Mouse (Mus musculus): Measurements from ENCODE around the gene Sprtn. TPM values are rescaled to one million over a fixed set of nuclear protein-coding genes. Genes with fewer than 3 reads are reported as not detected.

Gene Sprtn
- polyA plus RNA-seq, 1 experiment from 2014 or later, result 9.6 TPM

GRCm38 (mm10) chr8:124909936-124910335, 12.2 kb downstream of the Sprtn start:
- H3K27me3 ChIP-seq (replicated peaks), result no peaks in the 10 kb centered on the region
- no peak overlapping the region for H3K4me2 ChIP-seq
- H3K4me3 ChIP-seq (replicated peaks), result no peak overlapping the region
- H3K9ac ChIP-seq, result no peak overlapping the region
- no peak overlapping the region for H3K27ac ChIP-seq
- WGBS, result 95% methylated on average over 16 of the region's 16 CpGs
- ATAC-seq (ENCODE audit: insufficient read depth, low FRiP score, low read depth), result no peak
- H3K4me1 ChIP-seq, result no peaks in the 10 kb centered on the region
- H3K36me3 ChIP-seq, result peaks cover 56% of the 10 kb centered on the region
- no peaks in the 10 kb centered on the region for H3K9me3 ChIP-seq

GRCm38 (mm10) chr8:124910349-124910748, 12.7 kb downstream of the Sprtn start:
- WGBS, result 80% methylated on average over 10 of the region's 10 CpGs
- H3K4me3 ChIP-seq (replicated peaks), result no peak overlapping the region
- H3K4me1 ChIP-seq, result no peaks in the 10 kb centered on the region
- H3K36me3 ChIP-seq, result peaks cover 60% of the 10 kb centered on the region
- H3K4me2 ChIP-seq, result no peak overlapping the region
- H3K9ac ChIP-seq, result no peak overlapping the region
- H3K9me3 ChIP-seq, result no peaks in the 10 kb centered on the region
- ATAC-seq (ENCODE audit: insufficient read depth, low FRiP score, low read depth), result no peak
- H3K27ac ChIP-seq, result no peak overlapping the region
- no peaks in the 10 kb centered on the region for H3K27me3 ChIP-seq (replicated peaks)

- Histone ChIP-seq H3K36me3 (peaks cover 50% of the 10 kb centered on the region), H3K9ac (no peak overlapping the region), H3K9me3 (no peaks in the 10 kb centered on the region), H3K27ac (no peak overlapping the region), H3K4me1 (no peaks in the 10 kb centered on the region), H3K27me3 (replicated peaks) (no peaks in the 10 kb centered on the region), H3K4me3 (replicated peaks) (no peak overlapping the region), H3K4me2 (no peak overlapping the region)
- 75% methylated on average over 17 of the region's 17 CpGs for WGBS
- no peak; the same call in 1 of the 2 replicates for ATAC-seq (ENCODE audit: insufficient read depth, low FRiP score, low read depth)
Observed at GRCm38 (mm10) chr8:124911938-124912872, 14.5 kb downstream of the Sprtn start.

- Histone ChIP-seq H3K9ac (no peak overlapping the region), H3K9me3 (no peaks in the 10 kb centered on the region), H3K4me1 (no peaks in the 10 kb centered on the region), H3K4me2 (no peak overlapping the region), H3K27ac (no peak overlapping the region), H3K27me3 (replicated peaks) (no peaks in the 10 kb centered on the region), H3K36me3 (peaks cover 41% of the 10 kb centered on the region), H3K4me3 (replicated peaks) (no peak overlapping the region)
- 96% methylated on average over 5 of the region's 5 CpGs for WGBS
- ATAC-seq (ENCODE audit: insufficient read depth, low FRiP score, low read depth), result no peak
Observed at GRCm38 (mm10) chr8:124914061-124914460, 16.4 kb downstream of the Sprtn start.

- no peaks in the 10 kb centered on the region for H3K27me3 ChIP-seq (replicated peaks)
- 81% methylated on average over 18 of the region's 18 CpGs for WGBS
- no peak for ATAC-seq (ENCODE audit: insufficient read depth, low FRiP score, low read depth)
- H3K9ac ChIP-seq, result no peak overlapping the region
- no peaks in the 10 kb centered on the region for H3K9me3 ChIP-seq
- H3K36me3 ChIP-seq, result peaks cover 25% of the 10 kb centered on the region
- no peak overlapping the region for H3K27ac ChIP-seq
- no peak overlapping the region for H3K4me2 ChIP-seq
- H3K4me3 ChIP-seq (replicated peaks), result no peak overlapping the region
- H3K4me1 ChIP-seq, result peaks cover 15% of the 10 kb centered on the region
Observed at GRCm38 (mm10) chr8:124917741-124918484, 20.2 kb downstream of the Sprtn start.

GRCm38 (mm10) chr8:124921369-124922279, 23.9 kb downstream of the Sprtn start:
- Histone ChIP-seq H3K4me1 (peaks cover 19% of the 10 kb centered on the region), H3K27me3 (replicated peaks) (no peaks in the 10 kb centered on the region), H3K4me3 (replicated peaks) (no peak overlapping the region), H3K9me3 (no peaks in the 10 kb centered on the region), H3K9ac (no peak overlapping the region), H3K27ac (0 out of 2 replicates have a peak overlapping the region, but pooled peaks have one; percentile 27), H3K4me2 (peak overlapping the region; percentile 21), H3K36me3 (no peaks in the 10 kb centered on the region)
- no peak for ATAC-seq (ENCODE audit: insufficient read depth, low FRiP score, low read depth)
- WGBS, result 49% methylated on average over 18 of the region's 18 CpGs

- Histone ChIP-seq H3K27me3 (replicated peaks) (no peaks in the 10 kb centered on the region), H3K4me1 (peaks cover 19% of the 10 kb centered on the region), H3K9ac (no peak overlapping the region), H3K4me2 (no peak overlapping the region), H3K27ac (0 out of 2 replicates have a peak overlapping the region, but pooled peaks have one; percentile 23), H3K4me3 (replicated peaks) (no peak overlapping the region), H3K36me3 (no peaks in the 10 kb centered on the region), H3K9me3 (no peaks in the 10 kb centered on the region)
- 71% methylated on average over 11 of the region's 11 CpGs for WGBS
- no peak for ATAC-seq (ENCODE audit: insufficient read depth, low FRiP score, low read depth)
Observed at GRCm38 (mm10) chr8:124922490-124923089, 24.9 kb downstream of the Sprtn start.

GRCm38 (mm10) chr8:124923971-124924652, 26.4 kb downstream of the Sprtn start:
- no peaks in the 10 kb centered on the region for H3K27me3 ChIP-seq (replicated peaks)
- H3K9me3 ChIP-seq, result no peaks in the 10 kb centered on the region
- peaks cover 19% of the 10 kb centered on the region for H3K4me1 ChIP-seq
- no peaks in the 10 kb centered on the region for H3K36me3 ChIP-seq
- ATAC-seq (ENCODE audit: insufficient read depth, low FRiP score, low read depth), result no peak
- 84% methylated on average over 15 of the region's 15 CpGs for WGBS
- H3K4me3 ChIP-seq (replicated peaks), result no peak overlapping the region
- H3K9ac ChIP-seq, result no peak overlapping the region
- H3K4me2 ChIP-seq, result no peak overlapping the region
- H3K27ac ChIP-seq, result no peak overlapping the region

GRCm38 (mm10) chr8:124925544-124926266, 28.0 kb downstream of the Sprtn start:
- H3K27me3 ChIP-seq (replicated peaks), result no peaks in the 10 kb centered on the region
- H3K36me3 ChIP-seq, result no peaks in the 10 kb centered on the region
- ATAC-seq (ENCODE audit: insufficient read depth, low FRiP score, low read depth), result no peak
- no peaks in the 10 kb centered on the region for H3K9me3 ChIP-seq
- peaks cover 16% of the 10 kb centered on the region for H3K4me1 ChIP-seq
- H3K27ac ChIP-seq, result peak overlapping the region; percentile 64
- H3K9ac ChIP-seq, result no peak overlapping the region
- no peak overlapping the region for H3K4me3 ChIP-seq (replicated peaks)
- H3K4me2 ChIP-seq, result no peak overlapping the region
- WGBS, result 51% methylated on average over 14 of the region's 14 CpGs

GRCm38 (mm10) chr8:124926351-124926771, 28.7 kb downstream of the Sprtn start:
- H3K9me3 ChIP-seq, result no peaks in the 10 kb centered on the region
- WGBS, result 42% methylated on average over 10 of the region's 10 CpGs
- no peaks in the 10 kb centered on the region for H3K27me3 ChIP-seq (replicated peaks)
- H3K4me3 ChIP-seq (replicated peaks), result no peak overlapping the region
- H3K27ac ChIP-seq, result peak overlapping the region; percentile 64
- H3K4me2 ChIP-seq, result no peak overlapping the region
- no peak overlapping the region for H3K9ac ChIP-seq
- ATAC-seq (ENCODE audit: insufficient read depth, low FRiP score, low read depth), result peak; percentile 72; the same call in 1 of the 2 replicates
- no peaks in the 10 kb centered on the region for H3K36me3 ChIP-seq
- H3K4me1 ChIP-seq, result peaks cover 14% of the 10 kb centered on the region

Measured in stomach, embryonic 15.5 days (tissue).